Mouse (Mus musculus) heart, adult 11 months (tissue): ENCODE data around the gene Tgm6.
A peak's percentile ranks its signal among the peaks of the same experiment; 100 is the strongest.

Source experiments
- DNase-seq: peaks from one replicate; pipeline ENCODE4 v3.0.0; 2022

The Tgm6 gene

GRCm38 (mm10) chr2:130178706-130179506 is 66.7 kb downstream of the Tgm6 start, which contains the start of gene Snrpb:
TSS of gene Snrpb (minus strand) at chr2:130179403.
- DNase-seq, result peak; percentile 98

DNA sequence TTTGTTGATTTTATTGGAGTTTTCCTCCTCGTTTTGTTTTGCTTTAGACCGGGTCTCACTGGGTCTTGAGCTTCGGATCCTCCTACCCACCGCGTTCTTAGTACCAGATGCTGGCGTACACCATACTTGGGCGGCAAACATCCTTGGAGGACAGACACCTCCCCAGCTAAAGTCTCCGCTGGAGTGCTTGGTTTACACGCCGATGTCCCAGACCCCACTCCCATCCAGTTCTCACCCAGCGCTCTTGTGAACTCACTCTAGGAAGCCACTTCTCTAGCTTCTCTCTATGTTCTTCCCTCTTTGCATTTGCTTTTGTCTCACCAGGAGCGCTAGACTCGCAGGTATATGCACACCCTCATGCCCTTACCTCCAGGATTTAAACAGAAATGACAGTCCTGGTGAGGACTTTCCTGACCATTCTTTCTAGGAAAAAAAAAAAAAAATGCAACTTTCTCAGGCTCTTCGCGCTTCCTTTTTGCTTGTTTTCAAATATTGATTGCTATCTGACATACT is 67.3 kb downstream of the Tgm6 start:
- no peak for DNase-seq

DNA sequence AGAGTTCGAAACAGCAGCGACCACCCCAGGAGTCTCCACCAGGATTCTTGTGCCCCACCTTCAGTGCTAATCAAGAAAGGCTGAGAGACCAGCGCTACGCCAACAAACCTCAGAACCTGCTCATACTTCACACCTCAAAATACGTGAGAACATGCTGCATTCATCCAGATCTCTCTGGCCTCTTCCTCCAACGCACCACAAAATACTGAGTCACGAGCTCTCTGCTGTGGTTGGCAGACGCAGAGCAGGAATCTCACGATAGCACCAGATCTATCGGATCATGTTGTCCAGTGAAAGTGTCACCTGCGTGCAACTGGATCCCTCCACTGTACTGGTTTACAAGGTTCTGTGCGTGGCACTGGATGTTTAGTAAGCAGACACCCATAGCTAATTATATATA is 76.2 kb downstream of the Tgm6 start:
- peak; percentile 73 for DNase-seq

- no peak for DNase-seq
These were observed 82.7 kb downstream of the Tgm6 start, which contains the start of gene Tmc2 for GRCm38 (mm10) chr2:130194894-130195293. TSS of gene Tmc2 (plus strand) at chr2:130195194.

GRCm38 (mm10) chr2:130200961-130201360 is 88.7 kb downstream of the Tgm6 start:
- peak; percentile 85 for DNase-seq
